Mouse (Mus musculus): ENCODE data around the gene Irgm2. TPM values are rescaled to one million over a fixed set of nuclear protein-coding genes. Genes with fewer than 3 reads are reported as not detected.
"Not testable (repeated sequence)": the region's sequence is repeated elsewhere in the genome, so short reads cannot be mapped to it uniquely, and the experiment has no call there.

The Irgm2 gene
- polyA plus RNA-seq, 1 experiment from 2014 or later: 3.8 TPM

DNA sequence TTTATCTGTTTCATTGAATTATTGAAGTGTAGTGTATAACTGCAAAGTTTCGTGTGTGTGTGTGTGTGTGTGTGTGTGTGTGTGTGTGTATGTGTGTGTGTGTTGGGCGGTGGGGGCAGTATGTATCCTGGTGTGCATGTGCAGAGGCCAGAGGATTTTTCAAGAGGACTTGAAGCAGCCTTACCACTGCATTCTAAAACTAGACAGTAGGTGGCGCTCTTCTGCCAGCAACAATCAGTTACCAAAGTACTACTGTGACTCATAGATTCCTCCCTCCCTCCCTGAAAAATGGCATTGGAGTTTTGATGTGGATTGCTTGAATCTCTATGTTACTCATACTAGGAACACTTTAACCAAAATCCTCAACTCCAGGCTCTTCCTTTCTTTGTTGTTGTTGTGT lies 19.9 kb upstream of the Irgm2 start:
- ATAC-seq (ENCODE audit: insufficient number of reproducible peaks, insufficient read depth, low FRiP score, low read depth): 0 out of 2 replicates have a peak, but pooled peaks have one; percentile 37
- 26% methylated on average over 3 of the region's 3 CpGs for WGBS

DNA sequence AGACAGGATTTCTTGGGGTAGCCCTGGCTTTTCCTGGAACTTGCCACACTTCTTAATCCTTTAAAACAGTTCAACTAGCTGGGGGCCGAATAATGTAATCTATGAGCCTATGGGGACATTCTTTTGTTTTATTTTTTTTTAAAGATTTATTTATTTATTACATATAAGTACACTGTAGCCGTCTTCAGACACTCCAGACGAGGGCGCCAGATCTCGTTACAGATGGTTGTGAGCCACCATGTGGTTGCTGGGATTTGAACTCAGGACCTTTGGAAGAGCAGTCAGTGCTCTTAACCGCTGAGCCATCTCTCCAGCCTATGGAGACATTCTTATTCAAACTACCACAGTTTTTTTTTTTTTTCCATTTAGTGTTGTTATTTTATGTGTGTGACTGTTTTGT lies 19.4 kb upstream of the Irgm2 start:
- H3K4me1 ChIP-seq (ENCODE audit: control insufficient read depth, insufficient read depth, low read length); H3K4me3 ChIP-seq (ENCODE audit: low read depth, low read length); H3K4me2 ChIP-seq (replicated peaks; ENCODE audit: low read depth, low read length); H3K27me3 ChIP-seq (ENCODE audit: control insufficient read depth, insufficient read depth, low read length); ATAC-seq (ENCODE audit: insufficient number of reproducible peaks, insufficient read depth, low FRiP score, low read depth); H3K27ac ChIP-seq (ENCODE audit: low read length); H3K9me3 ChIP-seq (ENCODE audit: control insufficient read depth, low read depth, low read length); H3K9ac ChIP-seq (replicated peaks; ENCODE audit: low read depth, low read length): not testable (repeated sequence)
- peaks cover 37% of the 10 kb centered on the region for H3K36me3 ChIP-seq (ENCODE audit: control insufficient read depth, insufficient read depth, low read length)
- 91% methylated on average over 6 of the region's 6 CpGs for WGBS

More for the DNA sequence above, 19.9 kb upstream of the Irgm2 start:
- no peak overlapping the region for H3K4me2 ChIP-seq (replicated peaks; ENCODE audit: low read depth, low read length)
- H3K27me3 ChIP-seq (ENCODE audit: control insufficient read depth, insufficient read depth, low read length): no peaks in the 10 kb centered on the region
- no peak overlapping the region for H3K27ac ChIP-seq (ENCODE audit: low read length)
- H3K9me3 ChIP-seq (ENCODE audit: control insufficient read depth, low read depth, low read length): no peaks in the 10 kb centered on the region
- no peaks in the 10 kb centered on the region for H3K4me1 ChIP-seq (ENCODE audit: control insufficient read depth, insufficient read depth, low read length)
- H3K9ac ChIP-seq (replicated peaks; ENCODE audit: low read depth, low read length): no peak overlapping the region
- H3K36me3 ChIP-seq (ENCODE audit: control insufficient read depth, insufficient read depth, low read length): peaks cover 40% of the 10 kb centered on the region
- H3K4me3 ChIP-seq (ENCODE audit: low read depth, low read length): no peak overlapping the region

DNA sequence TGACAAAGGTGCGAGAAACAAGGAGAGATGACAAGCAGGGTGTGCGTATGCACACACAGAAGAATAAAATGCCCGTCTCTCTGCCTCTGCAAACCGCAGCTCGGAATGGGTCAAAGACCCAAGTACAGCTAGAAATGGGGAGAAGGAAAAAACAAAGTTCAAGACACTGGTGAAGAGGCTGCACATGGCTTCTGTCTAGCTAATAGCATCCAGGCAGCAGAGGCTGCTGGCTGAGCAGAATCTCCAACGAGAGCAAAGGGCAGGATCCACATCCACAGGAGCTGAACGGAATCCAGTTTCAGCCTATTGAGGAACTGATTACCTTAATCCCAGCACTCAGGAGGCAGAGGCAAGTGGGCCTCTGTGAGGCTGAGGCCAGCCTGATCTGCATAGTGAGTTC lies 18.7 kb upstream of the Irgm2 start:
- H3K27me3 ChIP-seq (ENCODE audit: control insufficient read depth, insufficient read depth, low read length): no peaks in the 10 kb centered on the region
- H3K9ac ChIP-seq (replicated peaks; ENCODE audit: low read depth, low read length): no peak overlapping the region
- no peak overlapping the region for H3K4me2 ChIP-seq (replicated peaks; ENCODE audit: low read depth, low read length)
- H3K4me1 ChIP-seq (ENCODE audit: control insufficient read depth, insufficient read depth, low read length): no peaks in the 10 kb centered on the region
- no peak overlapping the region; the same call in 1 of the 2 replicates for H3K27ac ChIP-seq (ENCODE audit: low read length)
- no peak overlapping the region for H3K4me3 ChIP-seq (ENCODE audit: low read depth, low read length)
- no peak for ATAC-seq (ENCODE audit: insufficient number of reproducible peaks, insufficient read depth, low FRiP score, low read depth)
- H3K9me3 ChIP-seq (ENCODE audit: control insufficient read depth, low read depth, low read length): no peaks in the 10 kb centered on the region
- WGBS: 74% methylated on average over 7 of the region's 7 CpGs
- H3K36me3 ChIP-seq (ENCODE audit: control insufficient read depth, insufficient read depth, low read length): peaks cover 29% of the 10 kb centered on the region

DNA sequence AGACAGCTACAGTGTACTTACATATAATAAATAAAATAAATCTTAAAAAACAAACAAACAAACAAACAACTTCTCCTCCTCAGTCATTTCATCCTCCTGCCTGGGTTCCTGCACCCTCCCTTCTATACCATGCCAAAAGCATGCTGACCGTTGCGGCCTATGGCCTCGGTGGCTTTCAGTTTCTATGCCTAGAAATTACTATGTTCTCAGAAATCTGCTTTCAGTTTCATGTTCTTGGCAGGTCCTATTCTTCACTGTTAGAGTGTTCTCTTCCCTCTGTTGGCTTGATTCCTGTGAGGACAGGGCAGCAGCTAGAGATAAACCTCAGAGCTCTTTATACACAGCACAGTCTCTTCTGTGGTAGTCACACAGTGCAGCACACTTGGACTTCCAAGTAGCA lies 15.8 kb upstream of the Irgm2 start:
- WGBS: 86% methylated on average over 3 of the region's 3 CpGs
- ATAC-seq (ENCODE audit: insufficient number of reproducible peaks, insufficient read depth, low FRiP score, low read depth): no peak
- H3K27ac ChIP-seq (ENCODE audit: low read length): no peak overlapping the region
- no peak overlapping the region for H3K4me3 ChIP-seq (ENCODE audit: low read depth, low read length)
- no peak overlapping the region for H3K9ac ChIP-seq (replicated peaks; ENCODE audit: low read depth, low read length)
- H3K36me3 ChIP-seq (ENCODE audit: control insufficient read depth, insufficient read depth, low read length): peaks cover 5% of the 10 kb centered on the region
- H3K4me1 ChIP-seq (ENCODE audit: control insufficient read depth, insufficient read depth, low read length): no peaks in the 10 kb centered on the region
- no peaks in the 10 kb centered on the region for H3K9me3 ChIP-seq (ENCODE audit: control insufficient read depth, low read depth, low read length)
- H3K27me3 ChIP-seq (ENCODE audit: control insufficient read depth, insufficient read depth, low read length): no peaks in the 10 kb centered on the region
- no peak overlapping the region for H3K4me2 ChIP-seq (replicated peaks; ENCODE audit: low read depth, low read length)

DNA sequence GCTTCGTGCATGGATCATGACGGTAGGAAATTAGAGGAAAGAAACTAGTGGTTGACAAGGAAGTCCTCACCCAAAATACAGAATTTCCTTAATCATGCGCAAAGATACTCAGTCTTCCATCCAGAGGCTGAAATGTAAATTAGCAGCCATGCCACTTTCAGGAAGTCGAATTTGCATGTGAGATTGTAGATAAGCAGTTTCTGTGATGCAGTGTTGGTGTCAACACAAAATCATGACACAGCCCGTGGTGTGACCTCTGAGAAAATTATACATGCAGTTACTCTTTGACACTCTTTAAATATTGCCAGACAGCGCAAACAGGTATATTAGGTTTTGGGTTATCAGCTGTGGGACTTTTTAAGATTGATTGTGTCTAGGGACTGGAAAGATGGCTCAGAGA lies 9.7 kb upstream of the Irgm2 start:
- H3K36me3 ChIP-seq (ENCODE audit: control insufficient read depth, insufficient read depth, low read length): no peaks in the 10 kb centered on the region
- no peaks in the 10 kb centered on the region for H3K4me1 ChIP-seq (ENCODE audit: control insufficient read depth, insufficient read depth, low read length)
- no peak overlapping the region for H3K4me3 ChIP-seq (ENCODE audit: low read depth, low read length)
- no peaks in the 10 kb centered on the region for H3K27me3 ChIP-seq (ENCODE audit: control insufficient read depth, insufficient read depth, low read length)
- H3K9me3 ChIP-seq (ENCODE audit: control insufficient read depth, low read depth, low read length): no peaks in the 10 kb centered on the region
- ATAC-seq (ENCODE audit: insufficient number of reproducible peaks, insufficient read depth, low FRiP score, low read depth): no peak
- H3K4me2 ChIP-seq (replicated peaks; ENCODE audit: low read depth, low read length): no peak overlapping the region
- no peak overlapping the region for H3K27ac ChIP-seq (ENCODE audit: low read length)
- no peak overlapping the region for H3K9ac ChIP-seq (replicated peaks; ENCODE audit: low read depth, low read length)
- WGBS: 94% methylated on average over 6 of the region's 6 CpGs

DNA sequence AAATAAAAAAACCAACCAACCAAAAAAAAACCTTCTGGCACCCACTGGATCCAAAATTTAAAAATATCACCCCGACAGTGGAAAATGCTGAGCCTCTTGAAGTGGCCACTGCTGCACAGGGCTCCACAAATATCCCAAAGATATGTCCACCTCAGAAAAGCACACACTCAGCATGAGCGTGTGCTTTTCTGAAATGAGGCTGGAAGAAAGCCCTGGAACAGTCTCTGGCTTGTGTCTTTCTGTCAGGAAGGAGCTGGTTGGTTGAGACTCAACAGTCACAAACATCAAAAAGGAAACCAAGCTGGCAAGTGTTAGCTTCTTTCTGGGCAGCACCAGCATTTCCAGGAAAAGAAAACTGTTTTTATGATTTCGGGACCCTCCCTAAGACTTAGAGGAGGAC lies 6.1 kb upstream of the Irgm2 start:
- Histone ChIP-seq H3K4me2 (replicated peaks; ENCODE audit: low read depth, low read length) (no peak overlapping the region), H3K9ac (replicated peaks; ENCODE audit: low read depth, low read length) (no peak overlapping the region), H3K4me3 (ENCODE audit: low read depth, low read length) (no peak overlapping the region), H3K27me3 (ENCODE audit: control insufficient read depth, insufficient read depth, low read length) (no peaks in the 10 kb centered on the region), H3K27ac (ENCODE audit: low read length) (no peak overlapping the region), H3K36me3 (ENCODE audit: control insufficient read depth, insufficient read depth, low read length) (no peaks in the 10 kb centered on the region), H3K9me3 (ENCODE audit: control insufficient read depth, low read depth, low read length) (no peaks in the 10 kb centered on the region), H3K4me1 (ENCODE audit: control insufficient read depth, insufficient read depth, low read length) (no peaks in the 10 kb centered on the region)
- ATAC-seq (ENCODE audit: insufficient number of reproducible peaks, insufficient read depth, low FRiP score, low read depth): no peak
- 43% methylated on average over 3 of the region's 3 CpGs for WGBS

DNA sequence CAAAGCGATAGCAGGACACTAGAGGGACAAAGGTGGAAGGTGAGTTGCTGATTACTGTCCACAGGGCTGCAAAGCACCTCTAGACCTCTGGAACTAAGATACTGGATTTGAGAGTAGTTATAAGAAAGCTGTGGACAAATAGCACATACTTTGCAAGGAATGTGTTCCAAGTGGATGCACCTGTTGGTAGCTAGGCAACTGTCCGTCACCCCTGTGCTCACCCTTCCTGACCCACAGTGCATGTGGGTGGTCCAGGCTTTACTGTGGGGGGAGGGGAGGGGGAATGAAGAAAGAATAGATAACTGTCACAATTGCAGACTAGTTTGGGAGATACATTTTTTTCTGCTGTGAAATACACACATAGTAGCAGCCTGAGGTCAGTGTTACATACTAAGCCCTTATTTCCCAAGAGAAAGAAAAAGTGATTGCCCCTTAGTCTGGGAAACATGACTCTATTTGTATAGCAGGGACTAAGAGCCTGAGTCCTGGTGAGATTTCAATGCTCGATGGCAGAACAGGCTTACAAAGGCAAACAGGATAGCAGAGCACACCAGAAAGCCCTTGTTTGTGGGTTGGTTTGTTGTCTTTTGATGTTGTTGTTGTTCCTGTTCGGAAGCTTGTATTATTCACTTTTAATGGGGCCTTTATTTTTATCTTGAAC lies 5.4 kb upstream of the Irgm2 start:
- Histone ChIP-seq H3K4me3 (ENCODE audit: low read depth, low read length) (no peak overlapping the region), H3K9ac (replicated peaks; ENCODE audit: low read depth, low read length) (no peak overlapping the region), H3K27me3 (ENCODE audit: control insufficient read depth, insufficient read depth, low read length) (no peaks in the 10 kb centered on the region), H3K4me1 (ENCODE audit: control insufficient read depth, insufficient read depth, low read length) (no peaks in the 10 kb centered on the region), H3K36me3 (ENCODE audit: control insufficient read depth, insufficient read depth, low read length) (no peaks in the 10 kb centered on the region), H3K4me2 (replicated peaks; ENCODE audit: low read depth, low read length) (no peak overlapping the region), H3K27ac (ENCODE audit: low read length) (no peak overlapping the region), H3K9me3 (ENCODE audit: control insufficient read depth, low read depth, low read length) (no peaks in the 10 kb centered on the region)
- ATAC-seq (ENCODE audit: insufficient number of reproducible peaks, insufficient read depth, low FRiP score, low read depth): no peak
- WGBS: 34% methylated on average over 4 of the region's 4 CpGs

DNA sequence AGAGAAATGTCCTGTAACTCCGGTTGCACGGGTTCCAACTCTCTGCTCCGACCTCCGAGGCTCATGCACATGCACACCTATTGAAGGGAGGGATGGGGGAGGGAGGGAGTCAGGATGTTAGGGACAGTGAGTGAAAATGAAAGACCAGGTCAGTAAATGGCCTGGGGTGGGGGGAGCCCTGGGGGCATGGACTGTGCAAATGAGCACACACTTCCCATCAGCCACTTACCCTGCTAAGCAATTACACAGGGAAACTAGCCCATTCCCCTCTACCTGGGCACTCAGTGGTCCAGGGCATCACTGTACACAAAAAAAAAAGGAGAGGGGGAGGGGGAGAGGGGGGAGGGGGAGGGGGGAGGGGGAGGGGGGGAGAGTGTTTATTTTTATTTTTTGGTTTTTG lies 755 bp upstream of the Irgm2 start:
- H3K4me2 ChIP-seq (replicated peaks; ENCODE audit: low read depth, low read length): peak overlapping the region; percentile 49
- H3K4me3 ChIP-seq (ENCODE audit: low read depth, low read length): peak overlapping the region; percentile 56
- no peak overlapping the region for H3K27ac ChIP-seq (ENCODE audit: low read length)
- H3K9ac ChIP-seq (replicated peaks; ENCODE audit: low read depth, low read length): no peak overlapping the region
- 87% methylated on average over 4 of the region's 4 CpGs for WGBS
- no peaks in the 10 kb centered on the region for H3K9me3 ChIP-seq (ENCODE audit: control insufficient read depth, low read depth, low read length)
- ATAC-seq (ENCODE audit: insufficient number of reproducible peaks, insufficient read depth, low FRiP score, low read depth): no peak
- no peaks in the 10 kb centered on the region for H3K36me3 ChIP-seq (ENCODE audit: control insufficient read depth, insufficient read depth, low read length)
- H3K4me1 ChIP-seq (ENCODE audit: control insufficient read depth, insufficient read depth, low read length): no peaks in the 10 kb centered on the region
- H3K27me3 ChIP-seq (ENCODE audit: control insufficient read depth, insufficient read depth, low read length): no peaks in the 10 kb centered on the region

DNA sequence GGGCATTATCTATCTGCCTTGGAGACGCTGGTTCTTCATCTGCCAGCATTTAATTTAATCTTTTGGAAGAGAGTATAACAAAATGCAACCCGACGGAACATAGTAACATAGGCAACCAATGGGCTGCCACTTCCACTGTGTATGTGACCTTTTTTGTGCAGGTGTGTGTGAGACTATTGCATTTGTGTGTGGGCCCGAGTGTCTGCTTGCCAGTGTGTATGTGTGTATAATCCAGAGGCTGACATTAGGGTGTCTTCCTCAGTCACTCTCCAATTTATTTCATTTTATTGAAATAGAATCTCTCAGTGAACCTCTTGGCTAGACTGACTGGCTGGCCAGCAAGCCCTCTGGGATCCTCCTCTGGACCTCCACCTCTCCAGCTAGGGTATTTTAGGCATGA lies 808 bp downstream of the Irgm2 start:
- no peak overlapping the region for H3K9ac ChIP-seq (replicated peaks; ENCODE audit: low read depth, low read length)
- no peaks in the 10 kb centered on the region for H3K36me3 ChIP-seq (ENCODE audit: control insufficient read depth, insufficient read depth, low read length)
- H3K4me2 ChIP-seq (replicated peaks; ENCODE audit: low read depth, low read length): peak overlapping the region; percentile 49
- H3K4me1 ChIP-seq (ENCODE audit: control insufficient read depth, insufficient read depth, low read length): no peaks in the 10 kb centered on the region
- ATAC-seq (ENCODE audit: insufficient number of reproducible peaks, insufficient read depth, low FRiP score, low read depth): no peak
- H3K27ac ChIP-seq (ENCODE audit: low read length): no peak overlapping the region
- no peaks in the 10 kb centered on the region for H3K27me3 ChIP-seq (ENCODE audit: control insufficient read depth, insufficient read depth, low read length)
- H3K9me3 ChIP-seq (ENCODE audit: control insufficient read depth, low read depth, low read length): no peaks in the 10 kb centered on the region
- WGBS: 90% methylated on average over 4 of the region's 4 CpGs
- H3K4me3 ChIP-seq (ENCODE audit: low read depth, low read length): no peak overlapping the region

All from stomach, embryonic 14.5 days (tissue).